Mouse (Mus musculus): ENCODE measurements at regions not wholly inside any gene's neighbourhood (a gene's known extent, or its start where the extent isn't known, plus 50 kb on each side); places are given as distances from the start of the nearest gene placed in this dataset.

- Histone ChIP-seq H3K9ac (no peak overlapping the region), H3K4me1 (replicated peaks) (no peaks in the 10 kb centered on the region), H3K27me3 (no peaks in the 10 kb centered on the region), H3K27ac (replicated peaks) (no peak overlapping the region), H3K4me3 (replicated peaks) (no peak overlapping the region), H3K4me2 (no peak overlapping the region), H3K36me3 (replicated peaks) (no peaks in the 10 kb centered on the region), H3K9me3 (replicated peaks) (no peaks in the 10 kb centered on the region)
- WGBS (ENCODE audit: insufficient replicate concordance): 42% methylated on average over 3 of the region's 3 CpGs
- ATAC-seq (ENCODE audit: insufficient read depth): no peak
These were observed 379.3 kb downstream of the Gm10295 start for GRCm38 (mm10) chr7:70972023-70972400.

GRCm38 (mm10) chr7:70971323-70972022, 379.8 kb downstream of the Gm10295 start:
- no peak for ATAC-seq (ENCODE audit: insufficient read depth)
- no peak overlapping the region for H3K4me3 ChIP-seq (replicated peaks)
- H3K4me2 ChIP-seq: no peak overlapping the region
- H3K27ac ChIP-seq (replicated peaks): no peak overlapping the region
- no peaks in the 10 kb centered on the region for H3K9me3 ChIP-seq (replicated peaks)
- no peaks in the 10 kb centered on the region for H3K27me3 ChIP-seq
- H3K4me1 ChIP-seq (replicated peaks): no peaks in the 10 kb centered on the region
- H3K36me3 ChIP-seq (replicated peaks): no peaks in the 10 kb centered on the region
- no peak overlapping the region for H3K9ac ChIP-seq
- 39% methylated on average over 6 of the region's 6 CpGs for WGBS (ENCODE audit: insufficient replicate concordance)

- H3K4me3 ChIP-seq (replicated peaks): no peak overlapping the region
- no peaks in the 10 kb centered on the region for H3K27me3 ChIP-seq
- H3K27ac ChIP-seq (replicated peaks): no peak overlapping the region
- H3K4me2 ChIP-seq: no peak overlapping the region
- no peak overlapping the region for H3K9ac ChIP-seq
- no peaks in the 10 kb centered on the region for H3K9me3 ChIP-seq (replicated peaks)
- H3K36me3 ChIP-seq (replicated peaks): no peaks in the 10 kb centered on the region
- WGBS (ENCODE audit: insufficient replicate concordance): 43% methylated on average over 4 of the region's 4 CpGs
- no peak for ATAC-seq (ENCODE audit: insufficient read depth)
- no peaks in the 10 kb centered on the region for H3K4me1 ChIP-seq (replicated peaks)
These were observed 398.8 kb downstream of the Gm10295 start for GRCm38 (mm10) chr7:70952318-70952959.

GRCm38 (mm10) chr7:70948281-70948680, 403.0 kb downstream of the Gm10295 start:
- Histone ChIP-seq H3K9ac (no peak overlapping the region), H3K9me3 (replicated peaks) (no peaks in the 10 kb centered on the region), H3K36me3 (replicated peaks) (no peaks in the 10 kb centered on the region), H3K4me2 (no peak overlapping the region), H3K27me3 (no peaks in the 10 kb centered on the region), H3K4me3 (replicated peaks) (no peak overlapping the region), H3K4me1 (replicated peaks) (no peaks in the 10 kb centered on the region), H3K27ac (replicated peaks) (no peak overlapping the region)
- 72% methylated on average over 5 of the region's 5 CpGs for WGBS (ENCODE audit: insufficient replicate concordance)
- ATAC-seq (ENCODE audit: insufficient read depth): no peak

GRCm38 (mm10) chr7:70946260-70946659, 405.0 kb downstream of the Gm10295 start:
- Histone ChIP-seq H3K4me1 (replicated peaks) (no peaks in the 10 kb centered on the region), H3K4me2 (no peak overlapping the region), H3K27me3 (no peaks in the 10 kb centered on the region), H3K27ac (replicated peaks) (no peak overlapping the region), H3K9ac (no peak overlapping the region), H3K4me3 (replicated peaks) (no peak overlapping the region), H3K36me3 (replicated peaks) (no peaks in the 10 kb centered on the region), H3K9me3 (replicated peaks) (no peaks in the 10 kb centered on the region)
- 55% methylated on average over 2 of the region's 2 CpGs for WGBS (ENCODE audit: insufficient replicate concordance)
- ATAC-seq (ENCODE audit: insufficient read depth): no peak

- H3K27ac ChIP-seq (replicated peaks): no peak overlapping the region
- no peaks in the 10 kb centered on the region for H3K9me3 ChIP-seq (replicated peaks)
- WGBS (ENCODE audit: insufficient replicate concordance): 17% methylated on average over 6 of the region's 6 CpGs
- H3K4me1 ChIP-seq (replicated peaks): no peaks in the 10 kb centered on the region
- H3K27me3 ChIP-seq: no peaks in the 10 kb centered on the region
- no peak overlapping the region for H3K4me3 ChIP-seq (replicated peaks)
- no peak overlapping the region for H3K9ac ChIP-seq
- no peaks in the 10 kb centered on the region for H3K36me3 ChIP-seq (replicated peaks)
- no peak overlapping the region for H3K4me2 ChIP-seq
- no peak for ATAC-seq (ENCODE audit: insufficient read depth)
These were observed 420.4 kb downstream of the Gm10295 start for GRCm38 (mm10) chr7:70930911-70931310.

GRCm38 (mm10) chr7:70929935-70930334, 421.4 kb downstream of the Gm10295 start:
- Histone ChIP-seq H3K9ac (no peak overlapping the region), H3K27me3 (no peaks in the 10 kb centered on the region), H3K27ac (replicated peaks) (no peak overlapping the region), H3K36me3 (replicated peaks) (no peaks in the 10 kb centered on the region), H3K4me1 (replicated peaks) (no peaks in the 10 kb centered on the region), H3K9me3 (replicated peaks) (no peaks in the 10 kb centered on the region), H3K4me2 (no peak overlapping the region), H3K4me3 (replicated peaks) (no peak overlapping the region)
- WGBS (ENCODE audit: insufficient replicate concordance): 61% methylated on average over 11 of the region's 11 CpGs
- no peak for ATAC-seq (ENCODE audit: insufficient read depth)

GRCm38 (mm10) chr7:70928001-70928400, 423.3 kb downstream of the Gm10295 start:
- H3K27ac ChIP-seq (replicated peaks): no peak overlapping the region
- H3K27me3 ChIP-seq: no peaks in the 10 kb centered on the region
- H3K4me3 ChIP-seq (replicated peaks): no peak overlapping the region
- H3K4me1 ChIP-seq (replicated peaks): no peaks in the 10 kb centered on the region
- no peak for ATAC-seq (ENCODE audit: insufficient read depth)
- H3K4me2 ChIP-seq: no peak overlapping the region
- no peaks in the 10 kb centered on the region for H3K9me3 ChIP-seq (replicated peaks)
- 53% methylated on average over 3 of the region's 3 CpGs for WGBS (ENCODE audit: insufficient replicate concordance)
- no peaks in the 10 kb centered on the region for H3K36me3 ChIP-seq (replicated peaks)
- H3K9ac ChIP-seq: no peak overlapping the region

GRCm38 (mm10) chr7:70917016-70917415, 434.3 kb downstream of the Gm10295 start:
- no peak overlapping the region for H3K4me3 ChIP-seq (replicated peaks)
- H3K27me3 ChIP-seq: no peaks in the 10 kb centered on the region
- H3K4me2 ChIP-seq: no peak overlapping the region
- no peaks in the 10 kb centered on the region for H3K4me1 ChIP-seq (replicated peaks)
- H3K36me3 ChIP-seq (replicated peaks): no peaks in the 10 kb centered on the region
- WGBS (ENCODE audit: insufficient replicate concordance): 52% methylated on average over 4 of the region's 4 CpGs
- H3K27ac ChIP-seq (replicated peaks): no peak overlapping the region
- no peaks in the 10 kb centered on the region for H3K9me3 ChIP-seq (replicated peaks)
- no peak overlapping the region for H3K9ac ChIP-seq
- no peak for ATAC-seq (ENCODE audit: insufficient read depth)

- no peaks in the 10 kb centered on the region for H3K9me3 ChIP-seq (replicated peaks)
- no peak overlapping the region for H3K4me3 ChIP-seq (replicated peaks)
- no peak overlapping the region for H3K27ac ChIP-seq (replicated peaks)
- WGBS (ENCODE audit: insufficient replicate concordance): 64% methylated on average over 3 of the region's 3 CpGs
- H3K27me3 ChIP-seq: no peaks in the 10 kb centered on the region
- no peaks in the 10 kb centered on the region for H3K36me3 ChIP-seq (replicated peaks)
- H3K9ac ChIP-seq: no peak overlapping the region
- ATAC-seq (ENCODE audit: insufficient read depth): no peak
- H3K4me2 ChIP-seq: no peak overlapping the region
- no peaks in the 10 kb centered on the region for H3K4me1 ChIP-seq (replicated peaks)
These were observed 442.4 kb downstream of the Gm10295 start for GRCm38 (mm10) chr7:70908921-70909320.

GRCm38 (mm10) chr7:70891700-70892099, 459.6 kb downstream of the Gm10295 start:
- ATAC-seq (ENCODE audit: insufficient read depth): no peak
- Histone ChIP-seq H3K4me1 (replicated peaks) (no peaks in the 10 kb centered on the region), H3K9me3 (replicated peaks) (no peaks in the 10 kb centered on the region), H3K9ac (no peak overlapping the region), H3K4me3 (replicated peaks) (no peak overlapping the region), H3K27ac (replicated peaks) (no peak overlapping the region), H3K27me3 (no peaks in the 10 kb centered on the region), H3K36me3 (replicated peaks) (no peaks in the 10 kb centered on the region), H3K4me2 (no peak overlapping the region)
- WGBS (ENCODE audit: insufficient replicate concordance): 72% methylated on average over 2 of the region's 2 CpGs

- Histone ChIP-seq H3K27ac (replicated peaks) (no peak overlapping the region), H3K27me3 (no peaks in the 10 kb centered on the region), H3K9ac (no peak overlapping the region), H3K4me1 (replicated peaks) (no peaks in the 10 kb centered on the region), H3K4me3 (replicated peaks) (no peak overlapping the region), H3K4me2 (no peak overlapping the region), H3K9me3 (replicated peaks) (no peaks in the 10 kb centered on the region), H3K36me3 (replicated peaks) (no peaks in the 10 kb centered on the region)
- WGBS (ENCODE audit: insufficient replicate concordance): 54% methylated on average over 2 of the region's 2 CpGs
- no peak for ATAC-seq (ENCODE audit: insufficient read depth)
These were observed 470.8 kb downstream of the Gm10295 start for GRCm38 (mm10) chr7:70880496-70880895.
